Mouse (Mus musculus): ENCODE measurements around the gene Tmem91.

Tmem91 gene

DNA sequence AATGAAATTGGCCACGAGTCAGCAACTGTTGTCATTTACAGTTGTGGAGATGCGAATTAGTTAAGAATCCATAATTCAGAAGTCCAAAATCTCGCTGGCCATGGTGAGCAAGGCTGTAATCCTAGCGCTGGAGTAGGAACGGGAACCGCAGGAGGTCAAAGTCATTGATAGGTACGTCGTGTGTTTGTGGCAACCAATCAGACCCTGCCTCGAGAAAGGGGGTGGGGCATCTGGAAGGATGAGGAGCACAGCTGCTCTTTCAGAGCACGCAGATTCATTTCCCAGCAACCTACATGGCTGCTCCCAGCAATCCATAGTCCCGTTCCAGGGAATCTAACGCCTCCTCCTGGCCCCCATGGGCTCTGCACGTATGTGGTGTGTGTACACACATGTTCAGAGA, 24.9 kb upstream of the Tmem91 start:
- in situ Hi-C loops (cut with MseI, MboI), result no loop called here

DNA sequence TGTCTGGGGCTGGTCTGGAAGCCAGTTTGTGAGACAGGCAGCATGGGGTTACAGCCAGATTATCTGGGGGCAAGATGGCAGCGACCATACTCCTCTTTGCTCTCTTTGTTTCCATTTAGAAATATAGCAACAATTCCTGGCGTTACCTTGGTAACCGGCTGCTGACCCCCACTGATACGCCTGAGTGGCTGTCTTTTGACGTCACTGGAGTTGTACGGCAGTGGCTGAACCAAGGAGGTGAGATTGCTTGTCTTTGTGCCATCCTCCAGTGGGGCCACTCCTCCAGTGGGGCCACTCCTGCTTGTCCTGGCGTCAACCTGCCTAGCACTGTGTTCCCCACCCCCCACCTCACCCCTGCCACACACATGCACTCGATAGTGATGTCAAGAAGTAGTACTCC, 19.1 kb upstream of the Tmem91 start:
- in situ Hi-C loops (cut with MseI, MboI), result no loop called here

DNA sequence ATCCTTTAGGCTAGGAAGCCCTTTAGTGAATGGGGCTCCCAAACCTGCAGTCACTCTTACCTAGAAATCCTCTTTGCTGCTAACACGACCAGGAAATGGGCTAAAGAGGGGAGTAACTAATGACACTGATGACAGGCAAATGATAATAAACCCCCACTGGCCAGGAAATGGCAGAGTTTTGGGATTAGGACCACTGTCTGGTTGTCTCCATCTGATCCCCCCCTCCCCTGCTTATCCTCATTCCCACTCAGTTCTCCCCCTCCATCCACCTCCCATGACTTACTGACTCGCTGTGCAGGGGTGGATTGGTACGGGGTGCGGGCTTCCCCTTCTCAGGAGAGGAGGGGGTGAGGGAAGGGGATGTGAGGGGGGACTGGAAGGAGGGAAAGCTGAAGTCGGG, 15.1 kb upstream of the Tmem91 start:
- in situ Hi-C loops (cut with MseI, MboI), result no loop called here

DNA sequence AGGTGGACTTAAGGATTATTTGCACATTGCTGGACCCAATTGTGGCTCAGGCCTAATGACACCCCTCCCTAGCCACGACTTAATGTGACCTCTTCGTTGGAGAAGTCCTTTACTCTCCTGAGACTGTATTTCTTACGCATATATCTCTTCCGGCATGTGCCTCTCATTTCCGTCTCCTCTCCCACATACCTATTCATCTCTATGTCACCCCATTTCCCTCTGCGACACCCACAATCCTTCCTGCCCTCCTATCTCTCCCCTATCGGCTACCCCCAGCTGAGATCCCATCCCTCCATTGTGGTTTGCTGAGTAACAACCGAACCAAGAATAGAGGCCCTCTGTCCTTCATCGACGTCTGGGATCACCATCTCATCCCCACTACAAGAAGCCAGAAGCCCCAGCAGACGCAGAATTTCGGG, 14.6 kb upstream of the Tmem91 start:
- in situ Hi-C loops (cut with MseI, MboI), result no loop called here

DNA sequence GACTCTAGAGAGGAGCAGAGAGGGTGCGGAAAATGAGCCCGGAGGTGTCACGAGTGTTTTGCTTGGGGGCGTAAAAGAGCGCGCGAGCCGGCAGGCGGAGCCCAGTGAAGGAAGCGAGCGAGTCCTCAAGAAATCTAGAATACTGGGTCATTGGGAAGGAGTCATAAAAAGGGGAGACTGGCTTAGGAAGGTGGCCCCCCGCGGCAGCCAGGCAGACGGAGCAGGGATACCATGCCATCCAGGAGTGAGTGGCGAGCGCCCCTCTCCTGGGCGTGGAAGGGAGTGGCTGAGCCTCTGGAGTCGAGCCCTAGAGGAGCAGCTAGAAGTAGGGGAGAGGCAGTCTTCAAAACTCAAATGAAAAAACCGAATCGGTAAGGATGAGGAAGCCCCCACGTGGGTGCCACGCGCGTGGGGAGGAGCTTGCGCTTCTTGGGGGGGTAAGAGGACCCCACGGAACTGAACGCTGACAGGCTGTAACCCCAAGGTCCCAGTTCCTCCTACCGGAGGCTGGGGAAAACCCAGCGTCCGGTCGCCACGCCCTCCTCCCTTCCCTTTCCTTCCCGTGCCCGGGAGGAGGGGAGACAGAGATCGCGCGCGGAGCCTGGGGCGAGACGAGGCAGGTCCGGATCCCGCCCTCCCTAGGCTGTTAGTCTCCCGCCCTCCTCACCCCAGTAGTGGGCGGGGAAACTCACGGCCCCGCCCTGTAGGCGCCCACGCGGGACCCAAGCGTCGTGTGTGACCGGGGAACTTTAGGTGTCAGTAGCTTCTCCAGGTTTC, 14.0 kb upstream of the Tmem91 start:
- in situ Hi-C loops (cut with MseI, MboI), result no loop called here

DNA sequence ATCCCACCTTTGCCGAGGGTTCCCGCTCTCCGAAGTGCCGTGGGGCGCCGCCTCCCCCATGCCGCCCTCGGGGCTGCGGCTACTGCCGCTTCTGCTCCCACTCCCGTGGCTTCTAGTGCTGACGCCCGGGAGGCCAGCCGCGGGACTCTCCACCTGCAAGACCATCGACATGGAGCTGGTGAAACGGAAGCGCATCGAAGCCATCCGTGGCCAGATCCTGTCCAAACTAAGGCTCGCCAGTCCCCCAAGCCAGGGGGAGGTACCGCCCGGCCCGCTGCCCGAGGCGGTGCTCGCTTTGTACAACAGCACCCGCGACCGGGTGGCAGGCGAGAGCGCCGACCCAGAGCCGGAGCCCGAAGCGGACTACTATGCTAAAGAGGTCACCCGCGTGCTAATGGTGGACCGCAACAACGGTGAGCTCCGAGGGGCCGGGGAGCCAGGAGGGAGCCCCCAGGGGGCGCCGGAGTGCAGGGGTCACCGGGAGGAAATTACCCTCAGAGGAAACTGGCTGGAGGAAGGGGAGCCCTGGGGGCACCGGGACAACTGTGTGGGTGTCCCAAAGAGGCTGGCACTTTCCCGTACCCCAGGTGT, 12.9 kb upstream of the Tmem91 start:
- in situ Hi-C loops (cut with MseI, MboI), result no loop called here

DNA sequence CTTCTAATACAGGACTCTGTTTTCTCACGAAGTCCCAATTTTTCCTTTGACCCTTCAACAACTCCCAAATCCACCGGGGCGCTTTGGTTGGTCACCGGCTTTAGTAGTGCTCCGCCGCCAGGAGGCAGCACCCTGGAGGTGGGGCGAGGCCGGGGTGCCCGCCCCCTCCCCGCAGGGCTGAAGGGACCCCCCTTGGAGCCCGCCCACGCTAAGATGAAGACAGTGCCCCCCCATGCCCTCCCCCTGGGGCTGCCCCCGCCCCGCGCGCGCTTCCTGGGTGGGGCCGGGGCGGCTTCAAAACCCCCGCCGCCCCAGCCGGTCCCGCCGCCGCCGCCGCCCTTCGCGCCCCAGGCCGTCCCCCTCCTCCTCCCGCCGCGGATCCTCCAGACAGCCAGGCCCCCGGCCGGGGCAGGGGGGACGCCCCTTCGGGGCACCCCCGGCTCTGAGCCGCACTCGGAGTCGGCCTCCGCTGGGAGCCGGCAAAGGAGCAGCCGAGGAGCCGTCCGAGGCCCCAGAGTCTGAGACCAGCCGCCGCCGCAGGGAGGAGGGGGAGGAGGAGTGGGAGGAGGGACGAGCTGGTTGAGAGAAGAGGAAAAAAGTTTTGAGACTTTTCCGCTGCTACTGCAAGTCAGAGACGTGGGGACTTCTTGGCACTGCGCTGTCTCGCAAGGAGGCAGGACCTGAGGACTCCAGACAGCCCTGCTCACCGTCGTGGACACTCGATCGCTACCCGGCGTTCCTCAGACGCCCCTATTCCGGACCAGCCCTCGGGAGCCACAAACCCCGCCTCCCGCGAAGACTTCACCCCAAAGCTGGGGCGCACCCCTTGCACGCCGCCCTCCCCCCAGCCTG, 11.9 kb upstream of the Tmem91 start, which contains the start of gene Tgfb1:
Tgfb1 (plus strand) TSS at position 323 of the 852 bp plus-strand sequence.
- in situ Hi-C loops (cut with MseI, MboI), result no loop called here

DNA sequence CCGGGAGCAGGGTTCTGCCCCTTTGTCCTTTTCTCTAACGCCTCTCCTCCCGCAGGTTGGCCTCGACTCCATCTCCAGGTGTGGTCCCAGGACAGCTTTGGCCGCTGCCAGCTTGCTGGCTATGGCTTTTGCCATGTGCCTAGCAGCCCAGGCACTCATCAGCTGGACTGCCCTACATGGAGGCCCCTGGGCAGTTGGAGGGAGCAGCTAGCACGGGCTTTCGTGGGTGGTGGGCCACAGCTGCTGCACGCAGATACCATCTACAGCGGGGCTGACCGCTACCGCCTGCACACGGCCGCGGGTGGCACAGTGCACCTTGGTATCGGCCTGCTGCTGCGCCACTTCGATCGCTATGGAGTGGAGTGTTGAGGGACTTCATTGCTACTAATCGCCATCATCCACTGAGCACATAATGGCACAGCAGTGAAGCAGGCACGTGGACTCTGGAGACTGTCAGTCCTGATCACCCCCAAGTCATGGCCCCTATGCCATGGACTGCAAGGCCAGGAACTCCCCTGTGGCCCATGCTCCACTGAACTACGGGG, 11.0 kb upstream of the Tmem91 start:
- in situ Hi-C loops (cut with MseI, MboI), result no loop called here

DNA sequence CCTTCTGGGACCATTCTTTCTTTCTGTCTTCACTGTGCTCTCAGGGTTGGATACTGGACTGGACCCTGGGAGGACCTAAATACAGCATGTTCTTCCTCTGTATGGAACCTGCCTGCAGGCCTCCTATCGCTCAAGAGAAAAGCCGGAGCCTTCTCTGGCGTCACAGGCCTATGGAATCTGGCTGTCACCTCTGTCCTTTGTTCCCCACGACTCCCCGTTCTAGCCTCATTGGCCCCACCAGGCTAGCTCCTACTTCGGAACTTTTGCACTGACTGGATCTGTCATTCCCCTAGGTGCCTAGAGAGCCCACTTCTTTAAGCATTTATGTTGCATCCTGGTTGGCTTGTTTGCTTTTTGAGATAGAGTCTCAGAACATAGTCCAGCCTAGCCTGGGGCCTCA, 9.7 kb upstream of the Tmem91 start:
- in situ Hi-C loops (cut with MseI, MboI), result no loop called here

DNA sequence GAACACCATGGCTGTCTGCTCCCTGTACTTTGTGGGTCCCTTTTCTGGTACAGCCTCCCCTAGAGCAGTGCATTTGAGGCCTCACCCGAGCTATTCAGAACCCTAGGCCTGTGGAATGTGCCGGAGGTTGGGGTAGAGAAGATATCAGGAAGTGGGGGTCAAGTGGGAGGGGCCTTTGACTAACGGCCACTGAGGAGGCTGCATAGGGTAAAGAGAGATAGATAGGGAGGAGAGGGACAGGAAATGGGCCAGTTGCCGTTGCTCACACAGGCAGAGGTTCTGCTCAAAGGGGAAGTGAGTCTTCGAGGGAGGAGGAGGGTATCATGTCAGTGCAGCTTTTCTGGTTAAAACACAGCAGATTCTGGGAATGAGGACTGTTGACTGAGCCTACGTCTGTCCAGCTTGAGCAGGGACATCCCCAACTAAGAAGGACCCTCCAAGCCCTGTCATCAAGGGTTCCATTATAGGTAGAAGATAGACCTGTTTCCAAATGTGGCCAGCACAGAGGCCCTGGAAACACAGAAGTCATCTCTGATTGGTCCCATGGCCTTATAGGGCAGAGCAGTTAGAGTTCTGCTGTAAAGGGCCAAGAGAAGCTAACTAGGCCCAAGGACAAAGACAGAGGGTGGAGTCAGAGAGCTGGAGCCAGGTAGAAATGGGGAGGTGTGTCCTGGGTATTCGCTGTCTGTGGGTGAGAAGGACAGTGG, 8.7 kb upstream of the Tmem91 start:
- in situ Hi-C loops (cut with MseI, MboI), result no loop called here

DNA sequence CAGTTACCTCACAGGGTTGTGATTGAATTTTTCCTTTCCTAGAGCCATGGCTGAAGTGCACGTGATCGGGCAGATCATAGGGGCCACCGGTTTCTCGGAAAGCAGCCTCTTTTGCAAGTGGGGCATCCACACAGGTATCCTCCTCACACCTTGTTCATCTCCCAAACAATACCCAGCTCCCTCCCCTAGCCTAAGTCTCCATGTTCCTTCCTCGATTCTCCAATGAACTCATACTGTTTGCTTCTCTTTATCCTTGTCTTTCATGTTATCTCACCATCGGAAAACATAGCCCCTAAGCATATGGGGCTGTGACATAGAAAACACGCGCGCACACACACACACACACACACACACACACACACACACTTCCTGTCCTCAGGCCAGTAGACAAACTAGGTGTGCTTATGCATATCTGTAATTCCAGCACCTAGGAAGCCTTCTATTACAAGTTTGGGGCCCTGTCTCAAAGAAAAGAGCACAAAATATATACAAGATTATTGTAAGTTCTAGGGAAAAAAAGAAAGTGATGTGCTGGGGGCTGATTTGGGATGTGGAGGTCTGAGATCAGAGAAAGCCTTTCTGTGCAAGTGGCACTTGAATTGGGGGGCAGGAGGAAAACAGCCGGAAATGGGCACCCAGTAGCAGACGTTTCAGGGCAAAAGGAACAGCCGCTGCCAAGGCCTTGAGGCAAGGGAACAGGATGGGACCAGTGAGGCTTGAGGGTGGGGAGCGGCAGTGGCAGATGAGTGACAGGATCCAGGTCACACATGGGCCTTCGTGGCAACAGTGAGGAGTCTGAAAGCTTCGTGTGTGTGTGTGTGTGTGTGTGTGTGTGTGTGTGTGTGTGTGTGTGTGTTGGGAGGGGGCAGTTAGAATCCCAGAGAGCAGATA, 6.6 kb upstream of the Tmem91 start:
- in situ Hi-C loops (cut with MseI, MboI), result no loop called here

DNA sequence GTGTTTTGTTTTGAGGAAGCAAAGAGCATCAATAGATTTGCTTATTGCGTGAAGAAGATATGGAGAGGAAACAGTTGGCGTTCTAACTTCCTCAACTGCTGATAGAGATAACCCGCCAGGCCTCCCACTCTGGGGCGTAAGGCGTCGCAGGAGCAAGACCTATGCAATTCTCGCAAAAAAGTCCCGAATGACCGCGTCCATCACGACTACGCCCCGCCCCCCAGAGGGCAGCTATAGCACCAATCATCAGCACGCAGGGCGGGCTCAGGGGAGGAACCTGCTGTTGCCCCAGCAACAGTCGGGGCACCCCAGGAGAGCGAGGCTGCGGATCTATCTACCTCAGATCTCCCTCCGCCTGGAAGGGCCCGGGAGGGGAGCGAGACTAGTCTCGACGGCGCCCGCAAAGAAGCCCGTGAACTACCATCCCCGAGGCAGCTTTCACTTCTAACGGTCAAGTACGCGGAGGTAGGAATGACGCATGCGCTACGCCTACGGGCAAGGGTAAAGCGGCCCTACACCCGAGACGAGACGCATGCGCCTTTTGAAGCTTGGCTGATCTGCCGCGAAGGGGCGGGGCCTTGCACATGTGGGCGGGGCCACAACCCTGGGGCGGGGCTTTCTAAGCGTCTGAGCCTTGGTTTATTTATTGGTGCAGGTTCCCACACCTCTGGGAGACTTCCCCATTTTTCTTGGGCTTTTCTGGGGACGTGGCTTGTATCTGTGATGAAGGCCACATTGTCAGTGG, 5.7 kb upstream of the Tmem91 start, which contains the start of gene B9d2:
B9d2 (plus strand) TSS at position 267 of the 745 bp plus-strand sequence.
- in situ Hi-C loops (cut with MseI, MboI), result no loop called here

DNA sequence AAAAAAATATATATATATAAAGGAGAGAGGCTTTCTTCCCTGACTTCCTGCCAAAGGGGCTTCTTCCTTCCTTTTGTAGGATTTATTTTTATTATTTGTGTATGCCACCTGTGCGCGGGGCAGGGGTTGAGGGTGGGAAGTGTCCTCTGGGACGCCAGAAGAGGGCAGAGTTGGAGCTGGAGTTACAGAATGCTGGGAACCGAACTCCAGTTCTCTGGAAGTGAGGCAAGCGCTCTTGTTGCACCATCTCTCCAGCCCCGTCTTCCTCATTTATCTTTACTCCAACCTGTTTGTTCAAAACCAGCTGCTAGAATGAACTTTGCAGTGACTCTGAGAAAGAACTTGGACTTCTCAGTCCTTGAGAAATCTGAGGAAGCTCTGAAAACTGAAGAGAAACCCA, 5.0 kb upstream of the Tmem91 start:
- in situ Hi-C loops (cut with MseI, MboI), result no loop called here

DNA sequence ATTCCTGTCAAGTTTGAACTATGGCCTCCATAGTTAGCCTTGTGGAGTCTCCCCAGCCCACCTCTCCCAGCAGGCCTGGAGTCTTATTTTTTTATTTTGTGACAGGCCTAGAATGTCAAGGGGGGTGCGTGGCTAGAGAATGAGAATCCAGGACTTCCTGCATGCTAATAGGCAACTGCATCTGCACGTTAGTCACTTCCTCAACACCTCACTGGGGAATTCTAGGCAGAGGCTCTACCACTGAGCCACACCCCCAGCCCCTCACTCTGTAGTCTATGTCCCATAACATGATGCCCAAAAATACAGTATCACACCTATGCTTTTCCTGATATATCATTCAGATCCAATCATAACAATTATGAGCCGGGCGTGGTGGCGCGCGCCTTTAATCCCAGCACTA, 2.0 kb upstream of the Tmem91 start:
- in situ Hi-C loops (cut with MseI, MboI), result no loop called here

DNA sequence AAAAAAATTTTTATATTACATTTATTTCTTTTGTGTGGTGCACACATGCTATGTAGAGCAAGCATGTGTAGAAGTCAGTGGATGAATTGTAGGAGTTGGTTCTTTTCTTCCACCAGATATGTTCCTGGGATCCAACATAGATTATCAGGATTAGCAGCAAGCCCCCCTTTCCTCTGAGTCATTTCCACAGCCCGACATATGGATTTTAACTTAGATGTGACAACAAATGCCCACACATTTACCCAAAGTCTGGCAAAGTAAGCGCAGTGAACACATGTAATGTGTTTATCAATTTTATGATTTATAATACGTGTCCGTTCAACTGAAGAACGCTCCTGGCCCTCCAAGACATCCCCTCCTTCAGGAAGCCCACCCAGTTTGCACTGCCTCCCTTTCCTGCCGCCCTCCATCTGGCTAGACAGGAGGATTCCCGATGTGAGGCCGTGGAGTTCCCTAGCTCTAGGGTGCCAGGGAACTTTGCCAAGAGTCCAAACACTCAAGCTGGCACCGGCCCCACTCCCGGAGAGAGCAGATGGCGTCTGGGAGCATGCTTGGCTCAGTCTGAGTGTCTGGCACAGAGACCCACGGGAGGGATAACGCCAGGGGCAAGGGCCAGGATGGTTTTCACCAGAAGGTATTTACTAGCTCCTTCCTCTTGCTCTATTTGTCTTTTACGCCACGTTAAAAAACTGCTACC, 1.3 kb upstream of the Tmem91 start:
- in situ Hi-C loops (cut with MseI, MboI), result no loop called here

DNA sequence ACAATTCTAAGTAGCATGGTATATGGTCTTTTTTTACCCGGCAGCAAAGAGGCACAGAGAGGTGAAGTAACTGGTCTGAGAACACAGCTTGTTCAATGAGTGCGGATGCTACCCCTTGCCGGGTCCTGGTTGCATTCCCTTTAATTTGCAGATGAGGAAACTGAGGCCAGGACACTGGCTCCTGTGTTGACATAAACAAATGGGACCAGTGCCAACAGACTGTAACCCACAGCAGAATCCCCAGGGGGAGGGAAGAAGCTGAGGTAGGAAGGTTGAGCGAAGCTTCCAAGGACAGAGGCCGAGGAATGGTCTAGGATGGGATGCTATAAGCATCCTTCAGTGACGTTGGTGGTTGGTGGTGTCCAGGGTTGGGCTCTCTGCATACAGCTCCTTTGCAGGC, 439 bp upstream of the Tmem91 start:
- in situ Hi-C loops (cut with MseI, MboI), result no loop called here

DNA sequence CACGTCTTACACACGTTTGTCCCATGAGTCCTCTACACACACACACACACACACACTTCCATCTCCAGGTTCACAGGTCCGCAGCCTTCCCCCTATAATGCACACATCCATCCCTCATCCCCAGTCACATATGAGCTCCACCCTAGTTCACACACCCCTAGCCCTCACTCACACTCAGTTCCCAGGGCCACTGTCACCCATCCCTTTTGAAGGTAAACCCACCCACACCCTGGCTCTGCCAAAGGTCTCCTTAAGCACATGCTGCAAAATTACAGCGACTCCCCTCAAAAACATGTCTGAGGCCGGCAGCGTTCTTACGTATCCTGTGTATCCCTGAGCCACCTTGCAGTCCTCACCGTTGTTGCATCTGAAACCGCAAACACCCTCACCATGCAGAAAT, 669 bp downstream of the Tmem91 start:
- in situ Hi-C loops (cut with MseI, MboI), result no loop called here

DNA sequence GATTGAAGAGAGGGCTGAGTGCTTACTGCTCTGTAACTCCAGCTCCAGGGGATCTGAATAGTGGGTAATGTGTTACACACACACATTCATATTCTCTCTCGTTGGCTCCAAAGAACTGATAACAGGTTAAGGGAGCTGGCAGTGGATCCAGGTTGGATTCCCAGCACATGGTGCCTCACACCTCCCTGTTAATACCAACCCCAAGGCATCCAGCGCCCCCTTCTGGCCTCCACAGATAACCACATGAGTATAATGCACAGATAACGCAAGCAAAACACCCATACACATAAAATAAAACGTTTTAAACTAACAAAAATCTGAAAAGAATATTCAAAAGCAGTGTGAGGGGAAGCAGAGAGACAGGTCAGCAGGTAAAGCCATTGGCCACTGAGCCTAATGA, 2.5 kb downstream of the Tmem91 start:
- in situ Hi-C loops (cut with MseI, MboI), result no loop called here

DNA sequence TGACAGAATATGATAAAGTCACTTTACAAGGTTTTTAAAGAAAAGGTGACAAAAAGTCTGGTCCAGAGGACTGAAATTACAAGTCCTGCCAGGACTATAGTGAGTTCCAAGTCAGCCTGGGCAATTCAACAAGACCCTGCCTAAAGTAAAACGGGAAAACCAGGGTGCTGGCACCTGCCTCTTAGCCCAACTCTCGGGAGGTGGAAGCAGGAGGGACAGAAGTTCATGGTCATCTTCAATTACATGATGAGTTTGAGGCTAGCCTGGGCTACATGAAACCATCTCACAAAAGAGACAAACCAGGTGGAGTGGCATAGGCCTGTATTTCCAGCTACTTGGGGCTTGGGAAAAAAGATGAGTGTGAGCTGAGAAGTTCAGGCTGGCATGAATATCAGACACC, 3.3 kb downstream of the Tmem91 start:
- in situ Hi-C loops (cut with MseI, MboI), result no loop called here

Data from mouse trophoblast stem cell (cell line).